Mouse (Mus musculus) hindbrain, embryonic 15.5 days (tissue): ENCODE data around the gene Enpp6. TPM values are rescaled to one million over a fixed set of nuclear protein-coding genes. Genes with fewer than 3 reads are reported as not detected.

Experiments
- ATAC-seq: fragments of 200-750 bp; cut with Nextera tagmentation; 2 replicates; pipeline ENCODE4 v1.8.0; 2017; ENCODE audit warnings: low read depth, moderate number of reproducible peaks, moderate TSS enrichment; ENCODE audit not compliant: low FRiP score
- H3K27ac ChIP-seq: fragments of 300-500 bp; sonication (generic); replicated peaks from 2 replicates; pipeline ENCODE4 v1.5.1; 2015; ENCODE audit warnings: mild to moderate bottlenecking, inconsistent platforms
- H3K27me3 ChIP-seq: fragments of 300-500 bp; sonication (generic); 2 replicates; pipeline ENCODE4 v1.6.1; 2015; ENCODE audit warnings: control low read depth, inconsistent platforms
- H3K36me3 ChIP-seq: fragments of 300-500 bp; sonication (generic); 2 replicates; pipeline ENCODE4 v1.6.1; 2015; ENCODE audit warnings: control low read depth, inconsistent platforms
- H3K4me1 ChIP-seq: fragments of 300-500 bp; sonication (generic); replicated peaks from 2 replicates; pipeline ENCODE4 v1.6.1; 2015; ENCODE audit warnings: control low read depth, inconsistent platforms
- H3K4me2 ChIP-seq: fragments of 300-500 bp; sonication (generic); 2 replicates; pipeline ENCODE4 v1.6.1; 2015; ENCODE audit warnings: moderate library complexity, mild to moderate bottlenecking, inconsistent platforms
- H3K4me3 ChIP-seq: fragments of 300-500 bp; sonication (generic); 2 replicates; pipeline ENCODE4 v1.5.1; 2015; ENCODE audit warnings: mild to moderate bottlenecking, inconsistent platforms
- H3K9ac ChIP-seq: fragments of 300-500 bp; sonication (generic); 2 replicates; pipeline ENCODE4 v1.6.1; 2015; ENCODE audit warnings: inconsistent platforms
- H3K9me3 ChIP-seq: fragments of 300-500 bp; sonication (generic); 2 replicates; pipeline ENCODE4 v1.6.1; 2016; ENCODE audit warnings: control low read depth, inconsistent platforms
- WGBS: fragments of 180-500 bp; shearing (Covaris S2); methylation state at CpG from one replicate; pipeline ENCODE4 v1.1.7; 2015; 5-methylcytosine and 5-hydroxymethylcytosine counted together
- polyA plus RNA-seq: library from polyadenylated mRNA; unstranded; fragments of >200 nt; fragmentation: Nextera tagmentation; extraction: Ambion mirVana; gene quantifications from 2 replicates; pipeline ENCODE4 v1.2.1, GENCODE M21; 2015

Gene Enpp6
- polyA plus RNA-seq, 1 experiment from 2014 or later = 1.2 TPM

DNA sequence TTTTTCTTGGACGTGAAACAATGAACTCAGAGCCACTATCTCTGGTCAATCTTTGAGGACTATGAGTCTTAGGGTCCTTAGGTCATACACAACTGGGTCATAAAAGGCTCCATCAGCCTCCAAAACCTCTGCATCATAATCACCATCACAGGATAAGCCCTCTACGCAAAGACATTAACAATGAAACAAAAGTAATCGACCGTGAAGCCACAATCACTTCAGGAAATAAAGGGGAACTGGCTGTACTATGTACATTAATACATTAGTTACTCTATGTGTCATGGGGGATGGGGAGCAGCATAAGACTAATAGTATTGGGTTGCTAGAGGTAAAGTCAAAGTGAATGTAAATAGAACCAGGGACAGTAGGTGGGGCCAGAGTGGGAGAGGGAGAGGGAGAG lies 59.7 kb downstream of the Enpp6 start:
- WGBS = 69% methylated on average over 4 of the region's 4 CpGs
- Histone ChIP-seq H3K27me3 (no peaks in the 10 kb centered on the region), H3K4me1 (no peaks in the 10 kb centered on the region), H3K4me2 (no peak overlapping the region), H3K9ac (no peak overlapping the region), H3K27ac (no peak overlapping the region), H3K4me3 (no peak overlapping the region), H3K36me3 (no peaks in the 10 kb centered on the region), H3K9me3 (no peaks in the 10 kb centered on the region)
- no peak for ATAC-seq

DNA sequence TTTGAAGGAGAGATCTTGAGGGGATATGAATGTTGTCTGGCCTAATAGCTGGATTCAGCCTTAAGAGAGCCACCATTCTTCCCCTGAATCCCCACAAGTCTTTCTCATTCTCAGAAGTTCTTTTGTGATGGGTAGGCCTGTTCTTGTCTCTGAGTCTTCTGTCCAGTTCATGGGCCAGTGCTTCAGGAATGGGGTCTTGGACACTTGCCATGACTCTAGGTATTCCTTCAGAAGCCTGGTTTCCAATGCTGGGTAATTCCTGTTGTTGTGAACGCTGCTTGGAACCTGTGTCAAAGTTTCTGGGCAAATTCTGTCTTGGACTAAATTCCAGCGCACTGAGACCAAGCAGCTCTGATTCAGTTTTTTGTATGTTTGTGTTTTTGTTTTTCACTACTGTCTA lies 60.5 kb downstream of the Enpp6 start:
- WGBS = 95% methylated on average over 2 of the region's 2 CpGs
- Histone ChIP-seq H3K4me1 (no peaks in the 10 kb centered on the region), H3K36me3 (no peaks in the 10 kb centered on the region), H3K4me3 (no peak overlapping the region), H3K27ac (no peak overlapping the region), H3K27me3 (no peaks in the 10 kb centered on the region), H3K4me2 (no peak overlapping the region), H3K9me3 (no peaks in the 10 kb centered on the region), H3K9ac (no peak overlapping the region)
- no peak for ATAC-seq

DNA sequence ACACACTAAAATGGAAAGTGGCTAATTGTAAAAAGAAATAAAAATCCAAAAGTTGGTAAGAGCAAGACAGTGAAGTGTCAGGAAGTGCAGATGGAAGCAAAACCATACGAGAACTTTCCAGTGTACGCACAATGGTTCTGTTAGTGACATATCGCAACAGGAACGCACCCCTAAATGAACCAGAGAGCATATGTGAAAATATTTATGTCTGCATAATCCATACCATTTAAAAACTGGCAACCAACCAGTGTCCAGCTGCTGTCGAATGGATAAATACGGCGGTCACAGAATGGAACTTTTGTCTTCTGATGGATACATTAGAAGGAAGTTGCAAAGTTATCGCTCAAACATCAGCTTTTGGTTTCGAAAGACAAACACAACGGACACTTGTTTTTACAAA lies 61.9 kb downstream of the Enpp6 start:
- 87% methylated on average over 10 of the region's 10 CpGs for WGBS
- Histone ChIP-seq H3K4me2 (no peak overlapping the region), H3K36me3 (no peaks in the 10 kb centered on the region), H3K27me3 (no peaks in the 10 kb centered on the region), H3K9me3 (no peaks in the 10 kb centered on the region), H3K27ac (no peak overlapping the region), H3K4me1 (no peaks in the 10 kb centered on the region), H3K9ac (no peak overlapping the region), H3K4me3 (no peak overlapping the region)
- no peak for ATAC-seq

DNA sequence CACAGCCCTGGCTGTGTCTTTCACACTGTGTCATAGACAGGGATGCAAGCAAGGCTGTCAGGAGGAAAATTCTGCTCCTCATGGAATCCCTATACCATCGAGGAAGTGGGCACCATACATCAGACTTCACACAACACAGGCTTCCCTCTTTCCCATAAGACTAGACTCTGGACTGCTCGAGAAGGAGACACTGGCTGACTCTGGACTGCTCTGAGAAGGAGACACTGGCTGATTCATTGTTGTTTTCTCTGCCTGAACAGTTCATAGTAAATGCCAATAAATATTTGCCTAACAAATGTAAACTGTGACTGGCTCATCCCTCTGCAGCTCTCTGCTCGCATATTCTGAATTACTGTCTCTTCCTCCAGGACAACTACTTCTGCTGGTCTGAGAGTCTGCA lies 66.0 kb downstream of the Enpp6 start:
- ATAC-seq = no peak
- Histone ChIP-seq H3K4me2 (no peak overlapping the region), H3K9me3 (no peaks in the 10 kb centered on the region), H3K27me3 (no peaks in the 10 kb centered on the region), H3K36me3 (no peaks in the 10 kb centered on the region), H3K9ac (no peak overlapping the region), H3K4me3 (no peak overlapping the region), H3K4me1 (no peaks in the 10 kb centered on the region), H3K27ac (no peak overlapping the region)
- WGBS = 59% methylated on average over 3 of the region's 3 CpGs

DNA sequence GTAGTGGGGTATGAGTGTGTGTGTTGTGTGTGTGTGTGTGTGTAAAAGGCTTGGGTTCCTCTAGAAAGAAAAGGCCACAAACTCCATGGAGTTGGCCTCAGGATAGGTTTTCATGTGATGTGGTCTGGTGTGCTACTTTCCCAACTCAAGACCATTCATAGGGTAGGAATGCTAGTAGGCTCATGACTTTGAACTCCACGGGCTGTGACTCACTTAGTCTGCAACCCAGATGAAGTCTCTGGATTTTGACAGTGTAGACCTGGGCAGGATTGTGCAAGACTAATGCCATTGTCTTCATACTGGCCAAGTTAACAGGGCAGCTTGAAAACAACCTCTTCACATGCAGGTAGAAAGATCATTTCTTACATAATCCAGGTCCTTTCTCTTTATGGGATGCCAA lies 69.4 kb downstream of the Enpp6 start:
- no peak overlapping the region for H3K4me2 ChIP-seq
- ATAC-seq = no peak
- 100% methylated on average over 1 of the region's 1 CpGs for WGBS

DNA sequence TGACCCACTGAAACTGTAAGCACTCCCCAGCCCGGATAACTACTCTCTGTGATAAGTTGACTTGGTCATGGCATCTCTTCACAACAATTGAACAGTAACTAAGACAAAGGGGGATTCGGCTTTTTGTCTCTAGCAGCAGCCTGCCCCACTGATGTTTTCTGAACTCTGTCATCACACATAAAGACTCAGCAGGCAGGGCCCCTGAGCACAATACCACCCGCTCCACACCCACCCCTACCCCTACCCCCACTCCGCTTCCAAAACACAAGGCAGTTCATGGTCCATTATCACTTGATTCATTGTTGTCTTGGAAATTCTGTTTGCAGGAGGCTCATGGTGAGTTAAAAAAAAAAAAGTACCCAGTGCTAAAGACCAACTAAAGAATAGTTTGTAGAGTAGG lies 71.8 kb downstream of the Enpp6 start:
- WGBS = 14% methylated on average over 4 of the region's 4 CpGs
- H3K4me1 ChIP-seq = no peaks in the 10 kb centered on the region
- no peak for ATAC-seq
- H3K36me3 ChIP-seq = no peaks in the 10 kb centered on the region
- H3K9ac ChIP-seq = no peak overlapping the region
- H3K27ac ChIP-seq = no peak overlapping the region
- no peak overlapping the region for H3K4me3 ChIP-seq
- H3K4me2 ChIP-seq = no peak overlapping the region
- H3K9me3 ChIP-seq = no peaks in the 10 kb centered on the region
- H3K27me3 ChIP-seq = no peaks in the 10 kb centered on the region

More for the DNA sequence above, 69.4 kb downstream of the Enpp6 start:
- Histone ChIP-seq H3K9me3 (no peaks in the 10 kb centered on the region), H3K27me3 (no peaks in the 10 kb centered on the region), H3K9ac (no peak overlapping the region), H3K27ac (no peak overlapping the region), H3K4me3 (no peak overlapping the region), H3K36me3 (no peaks in the 10 kb centered on the region), H3K4me1 (no peaks in the 10 kb centered on the region)

DNA sequence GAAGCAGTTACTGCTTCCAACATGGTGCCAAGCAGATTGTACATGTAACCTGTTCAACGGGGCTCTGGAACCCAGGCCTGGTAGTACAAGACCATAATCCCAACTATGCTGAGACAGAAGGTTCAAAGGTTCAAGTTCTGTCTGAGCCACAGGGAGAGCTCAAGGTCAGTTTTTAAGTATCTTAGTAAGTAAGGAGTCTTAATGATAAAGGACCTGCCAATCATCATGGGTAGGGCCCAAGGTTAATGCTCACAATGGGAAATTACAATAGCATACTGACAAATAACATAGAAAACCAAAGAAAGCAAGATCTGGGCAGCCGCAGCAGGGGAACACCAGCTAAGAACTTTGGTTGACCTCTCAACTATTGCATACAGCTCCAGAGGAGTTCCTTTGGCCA lies 72.3 kb downstream of the Enpp6 start:
- Histone ChIP-seq H3K9ac (no peak overlapping the region), H3K4me2 (no peak overlapping the region), H3K4me1 (no peaks in the 10 kb centered on the region), H3K4me3 (no peak overlapping the region), H3K9me3 (no peaks in the 10 kb centered on the region), H3K27me3 (no peaks in the 10 kb centered on the region), H3K27ac (no peak overlapping the region), H3K36me3 (no peaks in the 10 kb centered on the region)
- no peak for ATAC-seq
- 52% methylated on average over 2 of the region's 2 CpGs for WGBS

DNA sequence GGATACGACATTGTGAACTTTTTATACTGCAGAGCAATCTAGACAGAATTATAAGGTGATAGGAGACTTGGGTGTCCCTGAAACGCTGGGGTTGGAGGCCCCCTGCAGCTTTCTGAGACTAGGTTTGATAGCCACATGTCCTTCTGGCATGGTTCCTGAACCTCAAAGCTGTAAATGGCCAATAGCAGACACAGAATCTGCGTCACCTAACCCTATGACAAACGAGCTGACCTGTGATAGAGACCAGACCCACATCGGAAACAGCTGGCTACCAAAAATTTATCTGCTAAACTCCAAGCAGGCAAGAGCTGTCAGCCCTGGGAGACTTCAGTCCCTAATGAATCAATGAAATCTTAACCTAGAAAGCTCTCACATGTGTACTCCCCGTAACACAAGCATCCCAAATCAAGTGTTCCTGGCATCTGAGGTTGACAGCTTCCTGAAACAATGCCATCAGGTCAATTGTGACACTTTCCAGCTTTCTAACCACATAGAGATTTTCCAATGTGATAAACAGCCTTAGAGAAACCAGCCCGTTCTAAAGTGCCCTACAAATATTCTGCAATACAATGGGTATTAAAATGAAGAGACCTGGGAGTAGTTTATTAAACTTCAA lies 74.5 kb downstream of the Enpp6 start:
- Histone ChIP-seq H3K9ac (no peak overlapping the region), H3K9me3 (no peaks in the 10 kb centered on the region), H3K27me3 (no peaks in the 10 kb centered on the region), H3K27ac (no peak overlapping the region), H3K4me2 (no peak overlapping the region), H3K4me1 (no peaks in the 10 kb centered on the region), H3K4me3 (no peak overlapping the region), H3K36me3 (no peaks in the 10 kb centered on the region)
- 81% methylated on average over 7 of the region's 7 CpGs for WGBS
- ATAC-seq = no peak

DNA sequence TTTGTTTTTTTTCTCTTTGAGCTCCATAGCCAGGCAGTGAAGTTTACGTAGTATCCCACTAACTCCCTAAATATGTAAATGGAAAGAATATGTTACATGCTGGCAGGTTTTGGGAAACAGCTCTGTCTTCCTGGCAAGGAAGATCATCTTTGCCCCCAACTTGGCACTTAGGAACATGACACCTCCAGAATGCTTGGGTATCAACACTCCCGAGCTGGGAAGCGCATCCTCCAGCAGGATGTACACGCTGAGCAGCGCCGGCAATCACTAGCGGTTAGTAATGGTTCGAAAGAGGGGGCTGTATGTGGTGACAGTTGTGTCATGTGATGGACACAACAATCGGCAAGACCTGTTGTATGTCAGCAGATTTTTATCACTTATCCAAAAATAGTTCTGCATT lies 80.4 kb downstream of the Enpp6 start:
- Histone ChIP-seq H3K4me1 (no peaks in the 10 kb centered on the region), H3K36me3 (no peaks in the 10 kb centered on the region), H3K27me3 (no peaks in the 10 kb centered on the region), H3K4me2 (no peak overlapping the region), H3K27ac (no peak overlapping the region), H3K9me3 (no peaks in the 10 kb centered on the region), H3K9ac (no peak overlapping the region), H3K4me3 (no peak overlapping the region)
- no peak for ATAC-seq
- 96% methylated on average over 9 of the region's 9 CpGs for WGBS

DNA sequence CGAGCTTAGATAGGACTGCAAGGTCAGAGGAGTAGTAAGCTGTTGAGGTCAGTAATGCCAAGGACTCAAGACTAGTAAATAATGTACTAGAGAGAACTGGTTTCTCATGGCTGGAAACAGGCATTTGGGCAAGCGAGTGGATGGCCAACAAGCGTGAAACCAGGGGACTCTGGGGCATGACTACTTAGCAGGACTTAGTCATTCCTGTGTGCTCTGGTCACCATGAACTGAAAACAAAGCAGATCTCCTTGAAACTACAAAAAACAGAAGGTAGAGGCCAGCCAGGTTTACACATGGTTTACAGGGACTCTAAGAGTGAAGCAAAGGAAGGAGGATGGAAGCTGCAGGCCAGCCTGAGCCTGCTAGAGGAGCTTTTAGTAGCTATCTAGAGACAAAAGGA lies 82.9 kb downstream of the Enpp6 start:
- ATAC-seq = no peak
- Histone ChIP-seq H3K4me3 (no peak overlapping the region), H3K27ac (no peak overlapping the region), H3K9ac (no peak overlapping the region), H3K4me2 (no peak overlapping the region), H3K9me3 (0 out of 2 replicates have a peak, but pooled peaks cover 3% of the 10 kb centered on the region), H3K36me3 (no peaks in the 10 kb centered on the region), H3K27me3 (no peaks in the 10 kb centered on the region), H3K4me1 (no peaks in the 10 kb centered on the region)
- 84% methylated on average over 3 of the region's 3 CpGs for whole genome bisulfite sequencing

DNA sequence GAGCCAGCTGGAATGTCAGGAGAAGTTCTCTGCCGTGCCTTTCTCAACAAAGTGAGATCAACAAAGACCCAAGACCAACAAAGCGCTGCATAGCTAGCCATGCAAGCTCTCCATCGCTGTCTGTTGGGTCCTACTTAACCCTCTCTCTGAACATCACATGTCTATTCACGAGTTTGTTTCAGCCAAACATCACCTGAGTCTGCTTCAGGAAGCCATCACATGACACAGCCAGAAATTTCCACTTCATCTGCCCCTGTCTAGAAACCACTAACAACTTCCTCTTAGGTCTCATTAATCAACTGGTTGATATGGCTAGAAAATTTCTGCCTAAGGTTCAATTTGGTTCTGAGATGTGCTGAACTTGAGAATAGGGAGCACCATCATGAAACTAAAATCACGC lies 85.3 kb downstream of the Enpp6 start:
- Histone ChIP-seq H3K4me1 (no peaks in the 10 kb centered on the region), H3K27ac (no peak overlapping the region), H3K27me3 (no peaks in the 10 kb centered on the region), H3K4me3 (no peak overlapping the region), H3K9me3 (0 out of 2 replicates have a peak, but pooled peaks cover 3% of the 10 kb centered on the region), H3K9ac (no peak overlapping the region), H3K36me3 (no peaks in the 10 kb centered on the region), H3K4me2 (no peak overlapping the region)
- WGBS = 89% methylated on average over 5 of the region's 5 CpGs
- ATAC-seq = no peak

DNA sequence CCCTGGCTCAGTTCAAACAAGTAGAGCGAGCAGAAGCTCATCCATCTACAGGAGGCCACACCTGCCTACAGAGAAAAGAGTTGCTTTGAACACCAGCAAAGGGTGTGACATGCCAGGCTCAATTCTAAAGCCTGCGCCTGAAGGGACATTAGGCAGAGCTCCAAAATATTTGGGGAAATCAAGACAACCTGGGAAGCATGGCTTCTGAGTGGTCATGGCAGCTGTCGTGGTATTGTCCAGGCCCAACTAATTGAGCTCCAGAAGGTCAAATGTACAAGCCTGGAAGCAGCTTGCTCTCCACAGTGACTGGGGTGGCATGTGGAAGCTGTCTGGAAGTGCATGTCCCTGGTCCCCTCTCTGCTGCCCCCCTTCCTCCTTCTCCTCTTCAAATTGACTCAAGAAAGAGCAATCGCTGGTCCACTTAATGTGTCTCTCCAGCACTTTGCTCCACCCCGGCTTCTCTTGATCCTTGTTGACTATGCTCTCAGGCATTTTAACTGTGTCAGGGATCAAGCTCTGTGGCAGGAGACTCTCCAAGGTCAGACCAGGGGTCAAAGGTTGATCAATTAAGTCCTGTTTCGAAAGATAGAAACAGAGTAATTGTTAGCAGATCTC lies 89.4 kb downstream of the Enpp6 start:
- Histone ChIP-seq H3K36me3 (no peaks in the 10 kb centered on the region), H3K9ac (no peak overlapping the region), H3K27ac (no peak overlapping the region), H3K27me3 (no peaks in the 10 kb centered on the region), H3K4me2 (no peak overlapping the region), H3K4me3 (no peak overlapping the region), H3K9me3 (0 out of 2 replicates have a peak, but pooled peaks cover 3% of the 10 kb centered on the region), H3K4me1 (no peaks in the 10 kb centered on the region)
- 89% methylated on average over 6 of the region's 6 CpGs for WGBS
- ATAC-seq = no peak

DNA sequence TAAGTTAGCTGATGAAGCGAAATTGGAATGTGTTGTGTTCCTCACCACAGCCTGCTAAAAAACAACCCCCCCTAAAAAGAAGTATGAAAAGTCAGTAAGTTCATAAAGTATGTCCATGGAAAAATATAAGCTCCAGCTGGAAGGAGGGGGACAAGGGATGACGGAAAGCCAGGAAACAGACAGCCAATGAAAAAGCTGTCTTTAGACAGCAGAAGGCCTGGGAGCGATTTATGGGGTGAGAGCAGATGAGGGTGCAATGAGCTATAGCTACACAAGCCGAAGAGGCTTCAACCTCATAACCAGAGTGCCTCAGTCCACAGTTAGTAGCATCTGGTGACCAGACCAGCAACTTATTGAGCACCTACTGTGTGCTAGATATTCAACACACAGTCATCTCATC lies 93.3 kb downstream of the Enpp6 start:
- H3K9ac ChIP-seq = no peak overlapping the region
- H3K9me3 ChIP-seq = no peaks in the 10 kb centered on the region
- no peak for ATAC-seq
- no peaks in the 10 kb centered on the region for H3K27me3 ChIP-seq
- no peaks in the 10 kb centered on the region for H3K36me3 ChIP-seq
- no peak overlapping the region for H3K4me2 ChIP-seq
- no peak overlapping the region for H3K4me3 ChIP-seq
- WGBS = 79% methylated on average over 4 of the region's 4 CpGs
- H3K4me1 ChIP-seq = no peaks in the 10 kb centered on the region
- H3K27ac ChIP-seq = no peak overlapping the region
